Mouse (Mus musculus) MEL (cell line): Measurements from ENCODE around the gene Gzmm. TPM values are rescaled to one million over a fixed set of nuclear protein-coding genes. Genes with fewer than 3 reads are reported as not detected.
"Not testable (repeated sequence)": the region's sequence is repeated elsewhere in the genome, so short reads cannot be mapped to it uniquely, and the experiment has no call there.

Experiments
- DNase-seq: peaks from one replicate; pipeline ENCODE4 v3.0.0; 2011; ENCODE audit warnings: low read depth, low spot score
- H3K27ac ChIP-seq: 2 replicates; pipeline ENCODE4 v1.5.1; 2012; ENCODE audit warnings: low read depth, mild to moderate bottlenecking, control low read depth, low read length, moderate library complexity; ENCODE audit not compliant: control insufficient read depth
- H3K27me3 ChIP-seq, 2 experiments: fragments of 150-350 bp in 1 of 2; sonication (generic) in 1 of 2; 2 replicates each; pipeline ENCODE4 v1.6.1; 2012; ENCODE audit warnings: low read length in 2 of 2, mild to moderate bottlenecking in 2 of 2, improper control_type of control experiment in 1 of 2, moderate library complexity in 1 of 2; ENCODE audit not compliant: insufficient read depth in 2 of 2, control insufficient read depth in 1 of 2
- H3K36me3 ChIP-seq, 2 experiments: 2 replicates each; pipeline ENCODE4 v1.6.1; 2012 to 2014; ENCODE audit warnings: low read length in 2 of 2, improper control_type of control experiment in 1 of 2, inconsistent platforms in 1 of 2, mild to moderate bottlenecking in 1 of 2; ENCODE audit not compliant: insufficient read depth in 2 of 2, control insufficient read depth in 1 of 2
- H3K4me1 ChIP-seq, 2 experiments: fragments of 150-350 bp in 1 of 2; sonication (generic) in 1 of 2; 2 replicates each; pipeline ENCODE4 v1.6.1; 2012; ENCODE audit warnings: low read length in 2 of 2, improper control_type of control experiment in 1 of 2, mild to moderate bottlenecking in 1 of 2; ENCODE audit not compliant: insufficient read depth in 2 of 2, control insufficient read depth in 1 of 2
- H3K4me3 ChIP-seq, 2 experiments: fragments of 150-350 bp in 1 of 2; sonication (generic) in 1 of 2; 2 replicates each; pipeline ENCODE4 v1.5.1; 2012; ENCODE audit warnings: low read depth in 2 of 2, low read length in 2 of 2, mild to moderate bottlenecking in 2 of 2, moderate library complexity in 2 of 2, control low read depth in 1 of 2, improper control_type of control experiment in 1 of 2; ENCODE audit not compliant: control insufficient read depth in 1 of 2, insufficient read depth in 1 of 2
- H3K79me2 ChIP-seq: 2 replicates; pipeline ENCODE4 v1.6.1; 2012; ENCODE audit warnings: mild to moderate bottlenecking, low read length, moderate library complexity; ENCODE audit not compliant: control insufficient read depth, poor library complexity, insufficient read depth
- H3K9ac ChIP-seq: 2 replicates; pipeline ENCODE4 v1.6.1; 2012; ENCODE audit warnings: low read depth, mild to moderate bottlenecking, control low read depth, low read length, moderate library complexity; ENCODE audit not compliant: control insufficient read depth, poor library complexity, severe bottlenecking
- H3K9me3 ChIP-seq: fragments of 150-350 bp; sonication (generic); replicated peaks from 2 replicates; pipeline ENCODE4 v1.6.1; 2012; ENCODE audit warnings: mild to moderate bottlenecking, low read length, improper control_type of control experiment, moderate library complexity; ENCODE audit not compliant: insufficient read depth
- CHD1 ChIP-seq: IDR thresholded peaks from 2 replicates; pipeline ENCODE4 v1.6.1; 2012; ENCODE audit warnings: low read depth, mild to moderate bottlenecking, inconsistent platforms, low read length, improper control_type of control experiment
- CHD2 ChIP-seq: IDR thresholded peaks from 2 replicates; pipeline ENCODE4 v1.6.1; 2011; ENCODE audit warnings: low read length, improper control_type of control experiment
- CTCF ChIP-seq, 3 experiments: IDR thresholded peaks in 2 of 3; conservative IDR thresholded peaks in 1 of 3; 2 replicates each; pipeline ENCODE4 v1.5.1; 2011 to 2012; ENCODE audit warnings: low read length in 3 of 3, low read depth in 2 of 3, mild to moderate bottlenecking in 2 of 3, improper control_type of control experiment in 1 of 3, inconsistent platforms in 1 of 3, mixed read lengths in 1 of 3, moderate library complexity in 1 of 3; ENCODE audit not compliant: control insufficient read depth in 1 of 3, insufficient read depth in 1 of 3, poor library complexity in 1 of 3, severe bottlenecking in 1 of 3
- GATA1 ChIP-seq: IDR thresholded peaks from 2 replicates; pipeline ENCODE4 v1.6.1; 2011; ENCODE audit warnings: low read depth, low read length, improper control_type of control experiment
- JUND ChIP-seq: IDR thresholded peaks from 2 replicates; pipeline ENCODE4 v1.6.1; 2011; ENCODE audit warnings: low read depth, mild to moderate bottlenecking, improper control_type of control experiment, low read length
- MAX ChIP-seq: IDR thresholded peaks from 2 replicates; pipeline ENCODE4 v1.6.1; 2011; ENCODE audit warnings: low read length, improper control_type of control experiment
- MAZ ChIP-seq: IDR thresholded peaks from 2 replicates; pipeline ENCODE4 v1.6.1; 2012; ENCODE audit warnings: low read depth, mild to moderate bottlenecking, inconsistent platforms, low read length, improper control_type of control experiment
- MXI1 ChIP-seq: IDR thresholded peaks from 2 replicates; pipeline ENCODE4 v1.6.1; 2011; ENCODE audit warnings: mild to moderate bottlenecking, low read depth, low read length, improper control_type of control experiment
- MYB ChIP-seq: IDR thresholded peaks from 2 replicates; pipeline ENCODE4 v1.6.1; 2011; ENCODE audit warnings: mild to moderate bottlenecking, low read depth, low read length, improper control_type of control experiment
- POLR2A ChIP-seq, 2 experiments: IDR thresholded peaks; 2 replicates each; pipeline ENCODE4 v1.6.1; 2011 to 2012; ENCODE audit warnings: low read length in 2 of 2, mild to moderate bottlenecking in 2 of 2, control low read depth in 1 of 2, improper control_type of control experiment in 1 of 2, low read depth in 1 of 2, moderate library complexity in 1 of 2; ENCODE audit not compliant: control insufficient read depth in 1 of 2, insufficient read depth in 1 of 2, poor library complexity in 1 of 2
- POLR2AphosphoS2 ChIP-seq: IDR thresholded peaks from 2 replicates; pipeline ENCODE4 v1.6.1; 2011; ENCODE audit warnings: low read length, improper control_type of control experiment
- SIN3A ChIP-seq: IDR thresholded peaks from 2 replicates; pipeline ENCODE4 v1.6.1; 2012; ENCODE audit warnings: low read length, improper control_type of control experiment, inconsistent platforms
- TBP ChIP-seq: IDR thresholded peaks from 2 replicates; pipeline ENCODE4 v1.8.0; 2011; ENCODE audit warnings: low read depth, low read length, improper control_type of control experiment
- TCF12 ChIP-seq: IDR thresholded peaks from 2 replicates; pipeline ENCODE4 v1.6.1; 2014; ENCODE audit warnings: low read depth, mild to moderate bottlenecking, inconsistent platforms, low read length, improper control_type of control experiment, moderate library complexity
- USF1 ChIP-seq: IDR thresholded peaks from 2 replicates; pipeline ENCODE4 v1.6.1; 2014; ENCODE audit warnings: low read depth, mild to moderate bottlenecking, inconsistent platforms, low read length, improper control_type of control experiment, moderate library complexity
- USF2 ChIP-seq, 2 experiments: IDR thresholded peaks; 2 replicates each; pipeline ENCODE4 v1.6.1; 2011 to 2012; ENCODE audit warnings: improper control_type of control experiment in 2 of 2, low read length in 2 of 2, borderline replicate concordance in 1 of 2, inconsistent platforms in 1 of 2, low read depth in 1 of 2, mild to moderate bottlenecking in 1 of 2; ENCODE audit not compliant: insufficient read depth in 1 of 2
- ZC3H11A ChIP-seq: IDR thresholded peaks from 2 replicates; pipeline ENCODE4 v1.6.1; 2012; ENCODE audit warnings: low read depth, mild to moderate bottlenecking, inconsistent platforms, low read length, improper control_type of control experiment
- ZNF384 ChIP-seq: IDR thresholded peaks from 2 replicates; pipeline ENCODE4 v1.6.1; 2012; ENCODE audit warnings: low read depth, mild to moderate bottlenecking, inconsistent platforms, low read length, improper control_type of control experiment
- polyA plus RNA-seq, 2 experiments: library from polyadenylated mRNA; stranded (reverse) in 1 of 2; unstranded in 1 of 2; fragments of >175 nt in 1 of 2; fragments of >200 nt in 1 of 2; gene quantifications; 2 replicates each; pipeline versions ENCODE4 v1.2.1 to v1.2.4; 2012; ENCODE audit warnings: low replicate concordance in 2 of 2, low read depth in 1 of 2; ENCODE audit not compliant: insufficient read length in 2 of 2, insufficient read depth in 1 of 2, missing spikeins in 1 of 2
- total RNA-seq: library from RNA; depleted of rRNA; stranded (reverse); fragments of 300-350 nt; gene quantifications from 2 replicates; pipeline ENCODE4 v1.2.3, GENCODE M21; 2012

Gzmm gene
- total and polyA plus RNA-seq, 3 experiments: 2.3 to 2.5 TPM; not detected in 1

DNA sequence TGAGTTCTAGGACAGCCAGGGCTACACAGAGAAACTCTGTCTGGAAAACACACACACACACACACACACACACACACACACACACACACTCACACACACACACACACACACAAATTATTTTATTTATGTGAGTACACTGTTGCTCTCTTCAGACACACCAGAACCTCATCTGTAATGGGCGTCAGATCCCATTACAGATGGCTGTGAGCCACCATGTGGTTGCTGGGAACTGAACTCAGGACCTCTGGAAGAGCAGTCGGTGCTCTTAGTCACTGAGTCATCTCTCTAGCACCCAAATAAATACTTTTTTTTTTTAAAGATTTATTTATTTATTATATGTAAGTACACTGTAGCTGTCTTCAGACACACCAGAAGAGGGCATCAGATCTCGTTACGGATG is 14.2 kb downstream of the Gzmm start:
- not testable (repeated sequence) for H3K9me3 ChIP-seq, H3K27me3 ChIP-seq, H3K9ac ChIP-seq, H3K4me3 ChIP-seq, H3K27ac ChIP-seq
- Histone ChIP-seq H3K36me3 (peaks cover 0 to 14% of the 10 kb centered on the region in 2 experiments; a peak in 2 of 4 replicates), H3K79me2 (peaks cover 36% of the 10 kb centered on the region), H3K4me1 (peaks cover 9 to 16% of the 10 kb centered on the region in 2 experiments; a peak in 3 of 4 replicates)
- DNase-seq: peak; percentile 57
- TF ChIP-seq SIN3A (peak; percentile 33; the same call in 1 of the 2 replicates), USF1 (0 out of 2 replicates have a peak, but pooled peaks have one; percentile 24), MXI1 (peak; percentile 56; the same call in 1 of the 2 replicates)

DNA sequence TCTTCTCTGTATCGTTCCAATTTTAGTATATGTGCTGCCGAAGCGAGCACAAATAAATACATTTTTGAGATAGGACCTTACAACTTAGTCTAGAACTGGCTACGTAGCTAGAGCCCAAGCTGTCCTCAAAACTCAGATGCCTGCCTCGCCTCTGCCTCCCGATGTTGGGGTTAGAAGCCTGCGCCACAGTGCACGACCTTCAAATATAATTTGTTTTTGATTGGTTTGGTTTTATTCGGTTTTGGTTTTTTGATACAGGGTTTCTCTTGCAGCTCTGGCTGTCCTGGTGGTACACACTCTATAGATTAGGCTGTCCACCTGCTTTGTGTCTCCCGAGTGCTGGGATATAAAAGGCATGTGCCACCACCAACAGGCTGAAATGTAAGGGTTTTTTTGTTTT is 14.7 kb downstream of the Gzmm start:
- Histone ChIP-seq H3K9me3 (no peaks in the 10 kb centered on the region), H3K9ac (peak overlapping the region; percentile 78), H3K79me2 (peaks cover 40% of the 10 kb centered on the region), H3K36me3 (peaks cover 0 to 14% of the 10 kb centered on the region in 2 experiments; a peak in 2 of 4 replicates), H3K4me3 (peak overlapping the region; percentile 61 to 84), H3K27ac (peak overlapping the region; percentile 80), H3K27me3 (no peaks in the 10 kb centered on the region), H3K4me1 (peaks cover 9 to 16% of the 10 kb centered on the region in 2 experiments; a peak in 3 of 4 replicates)
- DNase-seq: peak; percentile 73
- TF ChIP-seq CTCF (IDR thresholded peaks at IDR 0.05 in 2 of 3, conservative IDR thresholded peaks at IDR 0.05 in 1 of 3; ENCODE audit: control insufficient read depth in 1 of 3, insufficient read depth in 1 of 3, low read depth in 2 of 3, low read length in 3 of 3, poor library complexity in 1 of 3, severe bottlenecking in 1 of 3) (no peak), ZC3H11A (no peak), POLR2AphosphoS2 (no peak), MAZ (no peak), USF2 (IDR thresholded peaks at IDR 0.05; ENCODE audit: borderline replicate concordance in 1 of 2, insufficient read depth in 1 of 2, low read depth in 1 of 2, low read length in 2 of 2) (no peak), SIN3A (no peak; the same call in 1 of the 2 replicates), ZNF384 (0 out of 2 replicates have a peak, but pooled peaks have one; percentile 8), JUND (no peak), MXI1 (0 out of 2 replicates have a peak, but pooled peaks have one; percentile 46), GATA1 (no peak), MAX (no peak), TBP (no peak), USF1 (no peak), MYB (no peak), CHD2 (no peak), TCF12 (no peak), POLR2A (IDR thresholded peaks at IDR 0.05; ENCODE audit: control insufficient read depth in 1 of 2, insufficient read depth in 1 of 2, low read depth in 1 of 2, low read length in 2 of 2, poor library complexity in 1 of 2) (0 out of 4 replicates have a peak, but pooled peaks of 1 of the 2 experiments have one; percentile 25), CHD1 (no peak)
